8 mouse cellular contexts compared by ENCODE assay signal in the genomic region with DNA sequence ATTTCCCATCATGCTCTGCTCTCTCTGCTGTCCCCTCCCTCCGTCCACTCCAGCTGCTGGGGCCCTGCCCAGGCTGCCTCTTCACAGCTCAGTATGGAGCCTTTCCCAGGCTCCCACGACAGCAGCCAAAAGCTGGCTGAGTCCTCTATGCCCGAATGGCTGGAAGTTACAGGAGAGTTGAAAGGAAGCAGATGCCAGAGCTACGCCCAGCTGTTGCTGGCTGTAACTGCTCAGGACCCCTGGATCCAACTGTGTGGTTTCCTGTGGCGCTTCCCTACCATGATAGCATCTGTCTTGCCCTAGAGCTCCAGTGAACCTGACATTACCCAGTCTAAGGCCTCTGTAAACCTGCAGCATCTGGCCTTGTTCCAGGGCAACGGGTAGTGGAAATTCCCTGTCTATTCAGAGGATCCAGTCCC. TPM values are rescaled to one million over a fixed set of nuclear protein-coding genes. Genes with fewer than 3 reads are reported as not detected.
DNase-seq lines count a peak whose midpoint lies in the region; ATAC-seq and TF ChIP-seq lines count a peak whose summit lies in the region.

No protein-coding gene starts in this region.

- peaks cover 17% of the 10 kb centered on the region for H3K4me1 ChIP-seq in limb, embryonic 14.5 days (ENCODE audit: control insufficient read depth, insufficient read depth, low read length)

- H3K9me3 ChIP-seq in limb, embryonic 14.5 days (ENCODE audit: control insufficient read depth, low read length), result no peaks in the 10 kb centered on the region

- intact Hi-C loops in heart, postnatal 14 days (cut with DNase I), result no loop called here

- H3K4me3 ChIP-seq in limb, embryonic 14.5 days (replicated peaks; ENCODE audit: low read length), result no peak overlapping the region

- no peaks in the 10 kb centered on the region for H3K27me3 ChIP-seq in limb, embryonic 14.5 days (ENCODE audit: control insufficient read depth, insufficient read depth, low read length)

- no peak overlapping the region for H3K9ac ChIP-seq in limb, embryonic 14.5 days (ENCODE audit: low read depth, low read length, severe bottlenecking)

- WGBS in limb, embryonic 14.5 days, result 8% methylated on average over 6 of the region's 6 CpGs

- H3K4me2 ChIP-seq in limb, embryonic 14.5 days (replicated peaks; ENCODE audit: low read depth, low read length, severe bottlenecking), result peak overlapping the region; percentile 28

- peak overlapping the region; percentile 73 for H3K27ac ChIP-seq in limb, embryonic 14.5 days (replicated peaks; ENCODE audit: low read depth, low read length)

- peak; percentile 80 for ATAC-seq in limb, embryonic 14.5 days (ENCODE audit: low FRiP score, low read depth)

- H3K36me3 ChIP-seq in limb, embryonic 14.5 days (ENCODE audit: control insufficient read depth, insufficient read depth, low read length), result no peaks in the 10 kb centered on the region

- peak; percentile 13 to 32 for DNase-seq in heart, adult 18-20 months
- no peak for DNase-seq in heart, adult 11 months
- peak; percentile 14 for DNase-seq in brain, adult 2 months (ENCODE audit: low read depth, low spot score)
- peak; percentile 16 to 42 for DNase-seq in heart, postnatal 14 days
- peak; percentile 73 for DNase-seq in limb, embryonic 14.5 days (ENCODE audit: low spot score)
- DNase-seq in ovary, postnatal 36 days (ENCODE audit: low spot score), result no peak
- DNase-seq in layer of hippocampus, postnatal 14 days (ENCODE audit: low spot score in 2 of 2), result no peak
- no peak for DNase-seq in thymus, postnatal 10 days (ENCODE audit: low spot score in 2 of 2)

- TF ChIP-seq POLR2A in limb, embryonic 14.5 days (IDR thresholded peaks at IDR 0.05; ENCODE audit: borderline replicate concordance, extremely low read depth, insufficient read depth, insufficient read length), result no peak

RNA-seq across cellular contexts. Expression of a gene that starts 20.6 kb away (rescaled TPM):
- under 1 TPM in 1 of 2 experiments, not detected in 1; 0.08 TPM for total RNA-seq in heart, adult 18-20 months (2021)
- total RNA-seq in heart, postnatal 14 days (2021), result not detected
- polyA plus RNA-seq in limb, embryonic 14.5 days (2012; rRNA removed), result 1.3 and 1.4 TPM in 2 replicates
- 0.80 and 1.6 TPM in 2 replicates for polyA plus RNA-seq in limb, embryonic 14.5 days (2014; fragmentation: Nextera tagmentation; extraction: Ambion mirVana)
- total RNA-seq in layer of hippocampus, postnatal 14 days (2021), result under 1 TPM; 0.29 to 0.60 TPM

Comparison
In these comparisons a context has a peak if more than half of its experiments do, and no peak if none do; other contexts are left out.
1. DNase-seq: peak in heart, adult 18-20 months (2 of 2), brain, adult 2 months (single experiment), heart, postnatal 14 days (2 of 2) and limb, embryonic 14.5 days (single experiment); none in heart, adult 11 months (single experiment), ovary, postnatal 36 days (single experiment), layer of hippocampus, postnatal 14 days (0 of 2) and thymus, postnatal 10 days (0 of 2).